Mouse (Mus musculus) gastrocnemius, adult 8-10 months (tissue): ENCODE results near the gene Zfp865. TPM values are rescaled to one million over a fixed set of nuclear protein-coding genes. Genes with fewer than 3 reads are reported as not detected.
"Not testable (repeated sequence)": the region's sequence is repeated elsewhere in the genome, so short reads cannot be mapped to it uniquely, and the experiment has no call there.

Experiments used
- DNase-seq, 2 experiments: peaks; one replicate each; pipeline ENCODE4 v3.0.0; 2022; ENCODE audit warnings: low spot score in 2 of 2
- total RNA-seq, 4 experiments: library from RNA; stranded (reverse); gene quantifications; 2 replicates each; pipeline ENCODE4 v1.2.4; 2022

The Zfp865 gene
- total RNA-seq, 4 experiments from 2014 or later: 12.4 to 16.3 (median 13.7) TPM

DNA sequence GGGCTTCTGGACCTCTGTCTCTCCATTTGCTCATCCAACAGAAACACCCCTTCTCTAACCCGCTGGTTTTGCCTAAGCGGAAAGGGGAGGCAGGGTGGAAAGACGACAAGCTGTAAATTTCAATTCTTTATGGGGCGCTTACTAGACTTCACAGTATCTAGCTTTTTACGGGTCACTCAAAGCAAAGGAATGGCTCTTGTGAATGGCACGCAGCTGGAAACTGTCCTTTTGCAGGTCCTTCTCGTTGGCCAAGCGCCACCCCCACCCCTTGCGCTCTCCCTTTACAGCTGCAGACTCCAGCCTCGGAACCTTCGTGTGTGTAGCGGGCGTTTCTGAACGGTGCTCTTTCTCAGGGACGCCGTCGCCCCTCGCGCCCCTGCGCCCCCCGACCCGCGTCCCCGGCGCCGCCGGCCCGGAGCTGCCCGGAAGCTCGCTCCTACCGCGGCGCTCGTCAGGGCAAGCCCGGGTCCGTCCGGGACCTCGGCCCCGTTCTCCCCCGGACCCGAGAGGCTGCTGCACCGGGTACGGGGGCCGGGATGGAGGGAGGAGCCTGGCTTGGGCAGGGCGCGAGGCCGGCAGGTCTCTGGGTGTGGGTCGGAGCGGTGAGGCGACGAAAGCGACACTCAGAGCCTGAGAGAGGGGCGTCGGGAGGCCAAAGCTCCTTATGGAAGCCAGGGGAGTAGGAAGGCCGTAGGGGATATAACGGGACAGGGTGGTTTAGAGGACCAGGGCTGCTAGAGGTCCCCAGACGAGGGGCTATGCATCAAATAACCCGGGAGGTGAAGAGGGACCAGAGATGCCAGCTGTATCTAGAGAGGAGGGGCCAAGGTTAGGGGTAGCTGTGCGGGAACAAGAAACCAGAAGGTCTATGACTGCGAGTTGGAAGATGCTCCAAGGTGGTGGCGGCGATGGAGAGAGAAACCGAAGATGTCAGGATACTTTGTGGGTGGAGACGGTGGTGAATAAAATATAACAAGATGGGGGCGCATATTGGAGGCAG lies 31.3 kb downstream of the Zfp865 start, which contains the start of gene Zfp580:
Gene Zfp580 (plus strand): TSS at position 346 of the 1,000 bp plus-strand sequence.
- peak; percentile 55 to 66 for DNase-seq

- DNase-seq: no peak
Observed at GRCm38 (mm10) chr7:5052438-5052837, 32.3 kb downstream of the Zfp865 start.

DNA sequence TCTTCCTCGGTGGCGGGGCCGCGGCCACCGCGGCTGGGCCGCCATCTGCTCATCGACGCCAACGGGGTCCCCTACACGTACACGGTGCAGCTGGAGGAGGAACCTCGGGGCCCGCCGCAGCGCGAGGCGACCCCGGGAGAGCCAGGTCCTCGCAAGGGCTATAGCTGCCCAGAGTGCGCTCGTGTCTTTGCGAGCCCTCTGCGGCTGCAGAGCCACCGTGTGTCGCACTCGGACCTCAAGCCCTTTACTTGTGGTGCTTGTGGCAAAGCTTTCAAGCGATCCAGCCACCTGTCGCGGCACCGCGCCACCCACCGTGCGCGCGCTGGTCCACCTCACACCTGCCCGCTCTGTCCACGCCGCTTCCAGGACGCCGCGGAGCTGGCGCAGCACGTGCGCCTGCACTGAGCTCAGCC lies 32.8 kb downstream of the Zfp865 start:
- DNase-seq: no peak

- DNase-seq: no peak
Observed at GRCm38 (mm10) chr7:5053456-5054179, 33.4 kb downstream of the Zfp865 start.

GRCm38 (mm10) chr7:5056651-5057263 lies 36.6 kb downstream of the Zfp865 start:
- no peak for DNase-seq

DNA sequence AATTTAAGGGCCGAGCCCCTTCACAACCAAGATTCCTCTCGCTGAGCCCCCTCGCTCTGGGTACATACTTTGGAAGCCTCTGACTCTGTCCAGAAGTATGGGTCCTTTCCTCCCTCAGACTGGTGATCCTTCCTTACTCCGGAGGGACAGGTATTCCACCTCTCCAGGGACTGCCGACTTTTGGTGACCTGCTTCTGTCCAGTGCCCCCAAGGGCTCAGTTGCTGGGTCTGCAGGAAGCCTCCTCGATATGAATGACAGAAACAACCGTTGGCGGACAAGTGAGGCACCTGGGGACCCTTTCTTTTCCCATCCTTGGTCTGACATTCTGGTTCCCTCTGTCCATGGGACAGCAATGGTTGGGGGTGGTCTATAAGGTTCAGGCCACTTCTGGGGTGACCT lies 37.2 kb downstream of the Zfp865 start:
- no peak for DNase-seq

GRCm38 (mm10) chr7:5057804-5058203 lies 37.6 kb downstream of the Zfp865 start:
- no peak for DNase-seq

- no peak for DNase-seq
Observed at GRCm38 (mm10) chr7:5058631-5059030, 38.5 kb downstream of the Zfp865 start.

GRCm38 (mm10) chr7:5059421-5059820 lies 39.2 kb downstream of the Zfp865 start:
- no peak for DNase-seq

DNA sequence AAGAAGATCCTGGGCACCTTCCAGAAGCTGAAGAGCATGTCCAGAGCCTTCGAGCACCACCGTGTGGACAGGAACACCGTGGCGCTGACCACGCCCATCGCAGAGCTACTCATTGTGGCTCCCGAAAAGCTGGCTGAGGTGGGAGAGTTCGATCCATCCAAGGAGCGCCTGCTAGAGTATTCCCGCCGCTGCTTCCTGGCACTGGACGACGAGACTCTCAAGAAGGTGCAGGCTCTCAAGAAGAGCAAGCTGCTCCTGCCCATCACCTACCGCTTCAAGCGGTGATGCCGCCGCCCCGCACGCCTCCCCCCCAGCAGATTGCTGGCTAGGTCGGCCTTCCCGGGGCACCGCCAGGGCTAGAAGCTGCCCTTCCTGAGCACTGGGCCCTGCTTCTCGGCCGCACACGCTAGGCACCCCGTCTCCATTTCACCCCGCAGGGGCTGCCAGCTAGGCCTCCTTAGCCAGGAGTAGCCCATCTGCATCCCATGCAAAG lies 40.1 kb downstream of the Zfp865 start:
- peak; percentile 69 to 76 for DNase-seq

DNA sequence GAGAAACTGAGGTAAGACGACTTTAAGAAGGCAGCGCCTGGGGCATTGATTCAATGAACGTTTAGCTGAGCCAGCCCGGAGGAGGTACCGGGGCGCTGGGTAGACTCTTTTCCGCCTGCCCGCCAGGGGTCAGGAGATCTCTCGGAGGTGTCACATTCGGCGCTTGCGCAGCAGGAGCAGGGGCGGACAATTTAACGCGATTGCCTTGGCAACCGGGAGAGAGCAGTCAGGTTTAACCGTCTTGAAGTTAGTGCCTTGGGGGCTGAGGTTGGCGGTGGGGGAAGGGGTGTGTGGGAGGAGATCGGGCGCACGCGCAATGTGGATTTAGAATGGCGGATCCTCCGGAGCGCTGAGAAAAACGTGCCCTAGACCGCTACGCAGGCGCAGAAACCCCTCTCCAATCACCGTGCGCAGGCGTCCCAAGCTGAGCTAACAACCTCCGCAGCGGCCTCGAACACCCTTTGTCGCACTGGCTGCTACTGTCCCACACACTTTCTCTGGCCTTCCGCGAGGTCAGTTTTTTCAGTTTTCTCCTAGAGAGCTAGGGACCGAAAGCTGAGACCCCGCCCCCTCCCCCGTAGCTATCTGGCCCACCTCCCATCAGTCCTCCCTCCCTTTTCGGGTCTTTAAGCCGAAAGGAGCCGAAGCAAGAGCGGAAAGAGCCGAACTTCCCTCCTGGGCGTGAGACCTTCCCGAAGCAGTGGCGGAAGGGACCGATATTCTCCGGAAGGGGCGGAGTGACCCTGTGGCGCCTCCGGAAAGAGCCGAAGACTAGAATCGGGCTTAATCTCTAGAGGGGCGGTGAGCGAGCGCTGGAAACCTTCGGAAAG lies 41.0 kb downstream of the Zfp865 start:
- peak; percentile 97 for DNase-seq

GRCm38 (mm10) chr7:5061774-5062359 lies 41.7 kb downstream of the Zfp865 start, which contains the start of gene U2af2:
Gene U2af2 (plus strand): TSS chr7:5062143.
- peak; percentile 83 to 92 for DNase-seq

DNA sequence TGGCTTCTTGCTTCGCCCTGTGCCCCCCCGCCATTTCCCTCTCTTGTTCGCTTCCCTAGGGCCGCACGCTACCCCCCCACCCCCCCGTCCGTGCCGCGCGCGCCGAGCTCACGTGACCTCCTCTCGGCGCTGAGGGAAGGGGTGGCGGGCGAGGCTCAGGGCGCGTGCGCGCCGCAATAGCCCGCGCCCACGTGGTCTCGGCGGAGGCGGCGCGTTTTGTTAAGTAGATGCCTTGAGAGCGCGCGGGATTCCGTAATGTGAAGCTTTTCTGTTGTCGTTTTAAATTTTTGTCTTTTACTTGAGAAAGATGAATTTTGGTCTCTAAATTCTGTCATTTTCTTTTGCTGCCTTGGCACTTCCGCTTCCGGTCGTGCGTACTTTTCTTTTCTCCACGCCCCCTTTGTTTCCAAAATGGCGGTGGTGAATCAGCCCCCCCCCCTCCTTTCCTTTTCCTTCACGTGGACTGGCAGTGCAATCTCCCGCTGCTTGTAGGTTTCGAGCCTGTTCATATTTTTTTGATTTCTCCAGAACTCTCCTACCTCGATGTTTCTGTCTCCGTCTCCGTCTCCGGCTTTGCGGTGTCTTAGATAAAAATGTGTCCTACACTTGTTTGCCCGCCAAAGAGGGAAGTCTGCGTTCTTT lies 42.3 kb downstream of the Zfp865 start:
- no peak for DNase-seq

GRCm38 (mm10) chr7:5064886-5065285 lies 44.7 kb downstream of the Zfp865 start:
- DNase-seq: no peak

GRCm38 (mm10) chr7:5073586-5073985 lies 53.4 kb downstream of the Zfp865 start:
- DNase-seq: no peak

DNA sequence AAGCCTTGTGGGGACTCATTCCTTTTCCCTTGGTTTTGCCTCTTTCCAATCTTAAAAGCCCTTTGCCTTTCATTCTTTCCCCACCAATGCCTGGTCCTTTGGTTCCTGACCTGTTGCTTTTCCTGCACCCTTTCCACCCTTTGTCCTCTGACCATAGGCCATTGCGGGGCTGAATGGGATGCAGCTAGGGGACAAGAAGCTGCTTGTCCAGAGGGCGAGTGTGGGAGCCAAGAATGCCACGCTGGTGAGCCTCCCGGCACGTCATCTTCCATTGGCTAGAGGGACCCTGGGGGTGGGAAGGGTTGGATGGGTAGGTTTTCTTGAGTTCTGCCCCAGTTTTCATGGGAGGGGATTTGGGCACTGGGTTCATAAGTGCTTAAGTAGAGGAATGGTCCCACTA lies 54.8 kb downstream of the Zfp865 start:
- no peak for DNase-seq

DNA sequence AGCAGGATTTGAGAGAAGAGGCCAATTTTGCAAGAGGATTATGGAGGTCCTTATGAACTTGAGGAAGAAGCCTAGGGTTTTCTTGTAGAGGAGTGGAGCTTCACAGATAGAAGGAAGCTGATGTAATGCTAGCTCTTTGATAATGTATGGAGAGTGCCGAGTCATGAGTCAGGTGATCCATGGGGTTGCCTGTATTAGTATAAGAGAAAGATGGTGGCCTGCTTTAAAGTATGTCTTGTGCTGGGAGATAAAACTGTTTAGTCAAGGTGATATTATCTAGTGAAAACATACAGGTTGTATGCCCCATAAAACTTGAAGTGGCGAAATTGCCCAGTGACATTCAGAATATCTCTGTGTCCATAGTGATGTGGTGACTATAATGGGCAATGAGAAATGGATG lies 56.8 kb downstream of the Zfp865 start:
- no peak for DNase-seq

DNA sequence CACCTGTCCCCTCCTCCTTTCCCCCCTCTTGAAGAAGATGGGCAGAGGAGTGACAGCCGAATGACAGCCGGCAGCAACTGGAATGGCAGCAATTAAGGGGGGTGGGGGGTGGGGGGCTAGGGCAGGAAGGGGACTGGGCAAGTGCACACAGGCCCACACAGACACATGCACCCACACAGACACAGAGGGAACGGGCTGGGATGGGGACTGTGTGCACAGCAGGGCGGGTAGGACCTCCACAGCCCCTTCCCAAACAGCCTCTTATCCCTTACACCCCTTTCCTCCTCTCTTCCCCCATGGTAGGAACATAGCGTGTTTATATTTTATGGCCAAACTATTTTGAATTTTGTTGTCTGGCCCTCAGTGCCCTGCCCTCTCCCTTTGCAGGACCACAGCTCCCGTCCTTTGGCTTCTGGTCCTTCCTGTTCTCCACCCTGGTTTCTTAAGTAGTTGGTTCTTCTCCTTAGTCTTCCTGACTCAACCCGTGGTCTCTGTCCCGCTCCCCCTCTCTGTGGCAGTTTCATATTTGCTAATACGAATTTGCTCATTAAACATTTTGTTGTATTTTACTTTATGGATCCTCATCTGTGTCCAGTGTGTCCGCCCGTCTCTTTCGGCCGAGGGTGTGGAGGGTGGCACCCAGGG lies 59.3 kb downstream of the Zfp865 start:
- DNase-seq: not testable (repeated sequence)
